Mouse (Mus musculus): ENCODE results near the gene Kdsr.

DNA sequence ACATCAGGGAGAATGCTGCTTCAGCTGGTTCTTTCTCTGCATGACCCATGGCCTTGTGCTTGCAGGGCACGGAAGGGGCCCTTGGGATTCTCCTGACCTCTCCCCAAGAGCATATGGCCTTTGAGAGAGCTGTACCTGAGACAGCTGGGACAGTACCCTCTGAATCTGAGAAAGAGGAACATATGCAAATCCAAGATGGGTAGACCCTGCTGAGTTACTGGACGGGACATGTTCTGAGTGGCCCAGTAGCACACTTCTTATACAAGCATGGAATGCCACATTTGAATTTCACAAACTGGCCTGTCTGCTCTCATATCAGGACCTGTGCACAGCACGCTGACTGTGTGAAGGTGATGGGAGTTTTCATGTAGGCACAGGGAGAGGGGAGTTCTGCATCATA lies 76.7 kb downstream of the Kdsr start:
- no peak for TF ChIP-seq USF1 (IDR thresholded peaks at IDR 0.05; ENCODE audit: low read depth)
- no peak for TF ChIP-seq MYOG (IDR thresholded peaks at IDR 0.05; ENCODE audit: control insufficient read depth in 1 of 3, insufficient read depth in 1 of 3, insufficient read length in 2 of 3, low read depth in 2 of 3)
- no peak for TF ChIP-seq CEBPB (IDR thresholded peaks at IDR 0.05; ENCODE audit: insufficient read depth, poor library complexity, severe bottlenecking)
- no peak for TF ChIP-seq MAX (IDR thresholded peaks at IDR 0.05; ENCODE audit: low read depth)
